Mouse (Mus musculus) retina, postnatal 1 day (tissue): ENCODE results near the gene 4933415A04Rik.
A peak's percentile ranks its signal among the peaks of the same experiment; 100 is the strongest.

Experiments
- DNase-seq: peaks from one replicate; pipeline ENCODE4 v3.0.0-alpha.2; 2012

Gene 4933415A04Rik

DNA sequence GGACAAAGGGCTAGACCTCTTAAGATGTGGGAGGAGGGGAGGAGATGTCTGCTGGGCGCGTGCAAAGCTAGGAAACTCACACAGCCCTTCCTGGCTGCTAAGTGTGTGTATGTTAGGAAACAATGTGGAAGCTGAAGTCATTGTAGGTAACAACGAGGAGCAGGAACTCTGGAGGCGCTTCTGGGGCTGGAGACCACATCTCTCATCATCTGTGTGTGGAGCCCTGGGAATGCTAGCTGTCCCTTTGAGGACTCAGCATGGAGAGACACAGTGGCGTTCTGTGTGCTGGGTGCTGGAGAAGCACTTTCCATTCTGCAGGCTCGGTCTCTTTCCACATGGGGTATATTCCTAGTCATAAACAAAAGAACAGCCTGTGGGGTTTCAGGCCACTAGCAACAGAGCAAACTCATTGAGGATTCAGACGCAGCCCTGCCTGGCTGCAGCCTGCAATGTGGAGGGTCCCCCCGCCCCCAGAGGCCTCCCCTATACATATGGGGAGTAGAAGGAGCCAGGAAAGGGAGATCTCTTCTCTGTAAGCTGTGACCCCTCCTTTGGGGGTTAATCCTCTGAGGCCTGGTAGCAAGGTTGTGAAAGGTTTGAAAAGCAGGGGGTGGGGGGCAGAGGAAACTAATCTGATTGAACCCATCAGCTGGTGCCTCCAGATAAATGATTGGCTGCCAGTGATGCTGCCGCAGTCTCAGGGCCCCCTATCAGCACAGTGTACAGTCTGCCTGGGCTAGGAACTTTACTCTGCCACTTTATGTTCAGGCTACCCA lies 11.3 kb upstream of the 4933415A04Rik start:
- peak; percentile 84 for DNase-seq

DNA sequence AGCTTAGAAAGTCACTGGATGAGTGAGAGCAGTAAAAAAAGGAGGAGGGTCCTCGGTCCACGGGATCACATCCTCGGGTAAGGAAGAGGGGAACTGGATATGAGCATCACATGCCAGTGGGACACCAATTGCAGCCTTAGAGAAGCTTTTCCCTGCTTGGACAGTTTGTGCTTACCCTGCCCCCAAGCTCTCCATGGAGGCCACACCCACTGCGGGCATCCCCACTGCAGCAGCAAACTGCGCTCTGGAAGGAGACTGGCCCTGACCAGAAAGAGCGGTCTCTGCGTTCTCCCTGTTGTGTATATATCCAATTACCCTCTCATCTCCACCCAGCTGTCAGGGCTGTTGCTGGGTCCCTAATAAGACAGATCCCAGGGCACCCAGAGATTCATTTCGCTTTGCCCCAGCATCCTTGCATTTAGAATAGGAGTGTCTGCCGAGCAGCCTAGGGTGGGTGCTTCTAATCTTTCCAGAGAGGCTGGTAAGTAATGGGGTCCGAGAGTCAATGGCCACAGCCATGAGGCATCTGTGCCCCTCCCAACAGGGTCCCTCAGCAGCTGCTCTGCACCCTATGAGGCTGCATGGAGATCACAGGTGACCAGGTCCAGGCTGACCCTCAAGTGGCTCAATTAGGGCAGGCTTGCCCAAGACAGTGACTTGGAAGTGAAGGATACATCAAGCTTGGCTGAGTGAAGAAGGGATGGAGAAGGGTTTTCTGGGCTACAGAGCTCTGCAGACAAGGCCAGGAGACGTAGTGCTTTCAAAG lies 8.9 kb upstream of the 4933415A04Rik start:
- DNase-seq, result no peak

DNA sequence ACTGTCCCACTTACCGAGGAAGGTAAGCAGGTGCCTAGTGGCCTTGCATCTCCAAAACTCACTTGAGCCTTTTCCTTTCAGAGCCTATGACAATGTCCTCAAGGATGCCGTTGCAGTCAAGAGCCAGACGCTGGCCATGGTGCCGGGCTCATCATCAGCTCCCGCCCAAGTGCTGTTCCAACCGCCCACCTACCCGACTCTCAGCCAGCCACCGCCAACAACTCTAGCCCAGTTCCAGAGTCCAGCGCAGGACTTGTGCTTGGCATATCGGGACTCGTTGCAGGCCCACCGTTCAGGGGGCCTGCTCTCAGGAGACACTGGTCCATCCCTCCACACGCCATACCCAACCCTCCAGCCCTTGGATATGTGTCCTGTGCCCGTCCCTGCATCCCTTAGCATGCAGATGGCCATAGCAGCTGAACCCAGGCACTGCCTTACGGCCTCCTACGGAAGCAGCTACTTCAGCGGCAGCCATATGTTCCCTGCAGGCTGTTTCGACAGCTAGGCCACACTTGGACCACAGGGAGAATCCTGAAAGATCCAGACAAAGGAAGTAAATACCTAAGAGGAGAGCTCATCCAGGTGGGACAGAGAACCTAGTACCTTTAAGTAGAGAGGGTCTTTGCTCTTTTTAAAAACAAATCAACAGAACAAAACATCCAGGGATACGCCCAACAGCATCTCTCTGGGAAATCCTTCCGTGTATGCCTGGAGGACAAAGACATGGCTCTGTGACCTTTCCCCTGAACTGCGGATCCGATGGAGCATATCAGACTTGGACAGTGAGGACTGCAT lies 1.4 kb upstream of the 4933415A04Rik start:
- no peak for DNase-seq

GRCm38 (mm10) chr11:43589530-43590072 lies 2.8 kb downstream of the 4933415A04Rik start:
- no peak for DNase-seq

- DNase-seq, result no peak
Measured at GRCm38 (mm10) chr11:43601440-43601839, 14.6 kb downstream of the 4933415A04Rik start, which contains the start of gene Fabp6. Gene Fabp6 (minus strand): TSS chr11:43601540.

DNA sequence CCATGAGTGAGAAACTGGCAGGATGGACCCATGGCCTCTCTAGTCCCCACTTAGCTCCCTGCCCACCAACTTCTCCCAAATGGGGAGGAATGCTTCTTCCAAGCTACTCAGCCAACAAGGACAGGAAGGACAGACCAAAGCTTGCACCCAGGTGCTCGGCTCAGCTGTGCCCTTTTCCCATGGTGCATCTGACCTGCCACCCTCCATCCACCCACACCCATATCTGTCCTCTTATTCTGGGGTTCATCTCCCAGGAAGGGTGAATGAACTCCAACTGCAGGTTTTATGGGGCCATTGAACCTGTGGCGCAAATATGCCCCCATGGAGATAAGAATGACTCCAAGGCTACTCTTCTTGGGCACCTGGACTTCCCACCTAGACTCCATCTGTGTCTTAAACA lies 17.4 kb downstream of the 4933415A04Rik start:
- DNase-seq, result no peak

- no peak for DNase-seq
Measured at GRCm38 (mm10) chr11:43604891-43605290, 18.1 kb downstream of the 4933415A04Rik start.

GRCm38 (mm10) chr11:43605859-43606258 lies 19.0 kb downstream of the 4933415A04Rik start:
- DNase-seq, result no peak

DNA sequence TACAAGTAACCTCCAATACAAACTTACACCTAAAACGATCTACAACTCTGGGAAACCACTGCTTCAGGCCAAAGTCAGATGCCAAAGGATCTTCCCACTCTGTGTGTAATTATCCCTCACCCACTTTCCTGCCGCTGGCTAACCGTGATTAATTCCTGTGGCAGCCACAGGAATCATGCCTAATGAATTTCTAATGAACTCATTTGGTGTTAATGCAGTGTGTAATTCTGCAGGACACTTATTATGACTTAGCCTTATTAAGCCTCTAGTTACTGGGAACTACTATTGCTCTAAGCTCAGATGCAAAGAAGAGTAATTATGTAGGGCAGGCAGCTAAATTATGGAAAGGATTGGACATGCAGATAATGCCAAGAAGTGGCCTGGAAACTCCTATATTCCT lies 21.6 kb downstream of the 4933415A04Rik start:
- DNase-seq, result peak; percentile 71

- peak; percentile 73 for DNase-seq
Measured at GRCm38 (mm10) chr11:43610006-43610661, 23.3 kb downstream of the 4933415A04Rik start.

DNA sequence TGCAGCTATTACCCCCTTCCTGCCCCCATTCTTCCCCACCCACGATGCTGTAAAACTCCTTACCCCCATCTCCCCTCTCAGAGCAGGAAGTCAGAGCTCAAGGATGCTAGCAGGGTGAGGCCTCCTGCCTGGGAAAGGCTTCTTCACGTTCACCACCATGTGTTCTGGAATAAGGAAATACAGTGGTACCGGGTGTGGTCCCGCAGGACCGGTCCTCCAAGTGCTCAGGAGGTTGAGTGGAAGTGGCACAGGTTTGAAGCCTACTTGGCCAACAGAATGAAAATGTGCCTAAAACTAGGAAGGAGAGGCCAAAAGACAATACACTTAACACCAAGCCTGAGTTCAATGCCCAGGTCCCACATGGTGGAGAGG lies 23.8 kb downstream of the 4933415A04Rik start:
- DNase-seq, result no peak

GRCm38 (mm10) chr11:43612834-43613488 lies 26.1 kb downstream of the 4933415A04Rik start:
- DNase-seq, result peak; percentile 93

DNA sequence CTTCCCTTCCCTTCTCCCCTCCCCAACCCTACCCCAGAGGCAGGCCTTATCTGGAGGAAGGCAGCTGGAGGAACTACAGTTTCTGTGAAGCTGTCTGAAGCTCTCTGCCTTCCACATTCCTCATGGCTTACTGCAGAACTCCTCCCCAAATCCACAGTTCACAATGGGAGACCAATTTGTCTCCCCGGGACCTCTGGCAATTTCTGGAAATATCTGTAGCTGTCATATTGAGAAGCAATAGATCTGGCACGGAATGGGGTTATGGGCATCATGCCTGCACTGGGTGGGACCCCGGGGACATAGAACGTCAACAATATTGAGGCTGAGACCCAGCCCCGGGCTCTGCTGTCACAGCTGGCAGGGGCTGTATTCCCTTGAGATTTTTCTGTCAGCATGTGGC lies 31.1 kb downstream of the 4933415A04Rik start:
- peak; percentile 73 for DNase-seq

DNA sequence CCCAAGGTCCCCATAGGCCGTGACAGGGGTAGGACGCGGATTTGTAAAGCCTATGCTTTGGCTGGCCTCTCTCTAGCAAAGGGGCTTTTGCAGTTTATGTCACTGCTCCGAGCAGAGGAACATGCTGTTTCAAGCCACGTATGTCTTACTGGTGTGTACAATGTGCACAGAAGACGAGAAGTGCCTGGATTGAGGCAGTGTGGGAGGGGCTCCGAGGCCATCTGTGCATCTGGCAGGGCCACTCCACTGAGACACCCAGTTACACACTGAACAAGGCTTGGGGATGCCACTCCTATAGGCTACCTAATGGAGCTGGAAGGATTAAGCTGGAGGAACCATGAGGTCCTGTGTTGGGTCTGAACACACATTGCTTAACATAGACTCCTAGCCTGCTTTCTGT lies 31.6 kb downstream of the 4933415A04Rik start:
- DNase-seq, result peak; percentile 52

DNA sequence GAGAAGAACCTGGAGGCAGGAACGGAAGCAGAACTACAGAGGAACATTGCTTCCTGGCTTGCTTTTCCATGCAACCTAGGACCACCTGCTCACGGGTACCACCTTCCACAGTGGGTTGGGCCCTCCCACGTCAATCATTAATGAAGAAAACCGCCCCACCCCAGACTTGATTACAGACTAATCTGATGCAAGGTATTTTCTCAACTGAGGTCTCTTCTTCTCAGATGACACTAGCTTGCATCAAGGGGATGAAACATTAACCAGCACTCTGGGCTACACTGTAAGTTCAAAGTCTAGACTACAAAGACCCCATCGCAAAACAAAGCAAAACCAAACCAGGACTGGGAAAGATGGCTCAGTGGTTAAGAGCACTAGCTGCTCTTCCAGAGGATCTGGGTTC lies 34.9 kb downstream of the 4933415A04Rik start:
- DNase-seq, result no peak

GRCm38 (mm10) chr11:43624341-43624740 lies 37.5 kb downstream of the 4933415A04Rik start:
- no peak for DNase-seq

DNA sequence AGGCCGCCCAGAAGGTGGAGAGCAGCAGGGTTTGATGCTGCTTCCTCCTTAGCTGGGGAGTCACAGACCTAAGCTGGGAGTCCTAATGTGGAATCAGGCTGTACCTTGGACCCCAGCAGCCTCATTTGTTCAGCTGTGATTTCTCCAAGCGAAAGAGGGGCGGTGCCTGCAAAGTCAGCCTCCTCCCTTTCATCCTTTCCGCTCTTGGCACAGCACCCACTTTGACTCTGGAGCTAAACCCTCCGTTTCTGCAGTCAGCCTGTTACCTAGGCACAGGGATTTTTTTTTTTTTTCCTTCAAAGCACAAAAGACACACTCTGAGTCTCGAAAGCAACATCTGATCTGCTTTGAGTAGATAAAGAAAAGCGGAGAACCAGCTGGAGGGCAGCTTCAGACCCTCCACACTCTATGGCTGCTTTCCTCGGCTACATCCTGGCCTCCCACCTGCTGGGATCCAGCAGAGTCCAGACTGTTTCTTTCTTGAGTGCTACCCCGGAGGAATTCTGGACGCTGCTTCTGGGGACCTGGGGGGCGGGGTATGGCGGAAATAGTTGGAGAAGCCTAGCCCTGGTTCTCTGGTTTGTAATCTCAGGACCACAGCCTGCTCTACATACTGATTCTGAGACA lies 39.6 kb downstream of the 4933415A04Rik start:
- peak; percentile 41 for DNase-seq

GRCm38 (mm10) chr11:43626927-43627645 lies 40.2 kb downstream of the 4933415A04Rik start:
- no peak for DNase-seq

DNA sequence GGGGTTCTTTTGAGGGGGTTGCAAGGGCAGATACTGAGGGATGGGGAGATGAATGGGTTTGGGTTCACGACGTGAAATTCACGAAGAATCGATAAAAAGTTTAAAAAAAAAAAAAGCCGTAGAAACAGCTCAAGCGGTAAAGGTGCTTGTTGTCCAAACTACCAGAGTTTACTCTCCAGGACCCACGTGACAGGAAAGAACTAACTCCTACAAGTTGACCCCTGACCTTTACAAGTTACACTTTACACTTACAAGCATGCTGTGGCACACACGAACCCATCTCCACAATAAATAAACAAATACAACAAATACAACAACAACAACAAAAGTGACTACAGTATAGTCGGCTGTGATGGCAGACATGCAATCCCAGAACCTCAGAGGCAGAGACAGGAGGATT lies 44.8 kb downstream of the 4933415A04Rik start:
- no peak for DNase-seq

DNA sequence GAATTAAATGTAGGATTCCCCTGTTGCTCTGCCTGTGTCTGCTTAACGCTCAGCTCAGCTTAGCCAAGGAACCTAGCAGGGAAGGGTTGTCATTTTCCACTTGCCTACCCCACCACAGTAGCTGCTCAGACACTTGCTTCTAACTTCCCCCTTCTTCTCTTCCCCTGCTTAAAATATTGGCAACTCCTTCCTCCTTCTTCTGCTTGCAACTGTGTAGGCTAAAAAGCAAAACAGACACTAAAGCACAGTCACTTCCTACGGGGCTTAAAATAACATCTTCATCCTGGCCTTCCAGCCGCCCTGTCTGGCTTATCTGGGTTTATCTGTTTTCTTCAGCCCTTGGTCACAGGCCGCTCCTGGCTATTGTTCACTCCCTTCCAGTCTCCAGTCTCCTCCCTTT lies 45.7 kb downstream of the 4933415A04Rik start:
- DNase-seq, result no peak

- no peak for DNase-seq
Measured at GRCm38 (mm10) chr11:43633165-43633564, 46.3 kb downstream of the 4933415A04Rik start.
